Mouse (Mus musculus) limb, embryonic 14.5 days (tissue): Measurements from ENCODE around the gene Ppp6r3. TPM values are rescaled to one million over a fixed set of nuclear protein-coding genes. Genes with fewer than 3 reads are reported as not detected.

Experiments used
- ATAC-seq: fragments of 200-750 bp; cut with Nextera tagmentation; 2 replicates; pipeline ENCODE4 v1.8.0; 2017; ENCODE audit warnings: low read depth, moderate number of reproducible peaks, moderate TSS enrichment; ENCODE audit not compliant: low FRiP score
- DNase-seq: peaks from one replicate; pipeline ENCODE4 v3.0.0-alpha.2; 2015; ENCODE audit warnings: low spot score
- H3K27ac ChIP-seq: fragments of 300-500 bp; sonication (generic); replicated peaks from 2 replicates; pipeline ENCODE4 v1.5.1; 2014; ENCODE audit warnings: low read depth, mild to moderate bottlenecking, low read length, moderate library complexity, mixed read lengths
- H3K27me3 ChIP-seq: fragments of 300-500 bp; sonication (generic); 2 replicates; pipeline ENCODE4 v1.6.1; 2014; ENCODE audit warnings: low read length, mixed read lengths; ENCODE audit not compliant: control insufficient read depth, insufficient read depth
- H3K36me3 ChIP-seq: fragments of 300-500 bp; sonication (generic); 2 replicates; pipeline ENCODE4 v1.6.1; 2014; ENCODE audit warnings: mild to moderate bottlenecking, low read length, moderate library complexity, mixed read lengths; ENCODE audit not compliant: control insufficient read depth, insufficient read depth
- H3K4me1 ChIP-seq: fragments of 300-500 bp; sonication (generic); 2 replicates; pipeline ENCODE4 v1.6.1; 2014; ENCODE audit warnings: antibody characterized with exemption, low read length, mixed read lengths; ENCODE audit not compliant: control insufficient read depth, insufficient read depth
- H3K4me2 ChIP-seq: fragments of 300-500 bp; sonication (generic); replicated peaks from 2 replicates; pipeline ENCODE4 v1.6.1; 2014; ENCODE audit warnings: low read depth, mild to moderate bottlenecking, low read length, moderate library complexity; ENCODE audit not compliant: severe bottlenecking
- H3K4me3 ChIP-seq: fragments of 300-500 bp; sonication (generic); replicated peaks from 2 replicates; pipeline ENCODE4 v1.5.1; 2014; ENCODE audit warnings: low read length
- H3K9ac ChIP-seq: fragments of 300-500 bp; sonication (generic); 2 replicates; pipeline ENCODE4 v1.6.1; 2014; ENCODE audit warnings: mild to moderate bottlenecking, low read depth, low read length, moderate library complexity; ENCODE audit not compliant: severe bottlenecking
- H3K9me3 ChIP-seq: fragments of 300-500 bp; sonication (generic); 2 replicates; pipeline ENCODE4 v1.6.1; 2016; ENCODE audit warnings: low read length; ENCODE audit not compliant: control insufficient read depth
- POLR2A ChIP-seq: fragments of 200-500 bp; IDR thresholded peaks from 2 replicates; pipeline ENCODE4 v1.8.0; 2012; ENCODE audit warnings: inconsistent platforms, mild to moderate bottlenecking, moderate library complexity, borderline replicate concordance; ENCODE audit not compliant: insufficient read depth, insufficient read length; ENCODE audit errors: extremely low read depth
- WGBS: fragments of 180-500 bp; shearing (Covaris S2); extraction: QIAGEN DNeasy Blood & Tissue Kit; methylation state at CpG from one replicate; pipeline ENCODE4 v1.1.7; 2014; 5-methylcytosine and 5-hydroxymethylcytosine counted together
- polyA plus RNA-seq, 2 experiments: library from polyadenylated mRNA; depleted of rRNA in 1 of 2; stranded (reverse) in 1 of 2; unstranded in 1 of 2; fragments of >200 nt; fragmentation: Nextera tagmentation in 1 of 2; extraction: Ambion mirVana in 1 of 2; gene quantifications; 2 replicates each; pipeline versions ENCODE4 v1.2.1 to v1.2.3; 2012 to 2014

Gene Ppp6r3
- polyA plus RNA-seq, 2 experiments, result 61.3 to 78.7 TPM

- no peak overlapping the region for H3K27ac ChIP-seq
- H3K9me3 ChIP-seq, result no peaks in the 10 kb centered on the region
- H3K9ac ChIP-seq, result no peak overlapping the region
- no peak overlapping the region for H3K4me2 ChIP-seq
- no peaks in the 10 kb centered on the region for H3K27me3 ChIP-seq
- WGBS, result 46% methylated on average over 1 of the region's 1 CpGs
- peaks cover 73% of the 10 kb centered on the region for H3K36me3 ChIP-seq
- H3K4me1 ChIP-seq, result no peaks in the 10 kb centered on the region
- no peak for TF ChIP-seq POLR2A
- no peak overlapping the region for H3K4me3 ChIP-seq
- ATAC-seq (peak; percentile 46; the same call in 1 of the 2 replicates), DNase-seq (peak; percentile 40)
Measured at GRCm38 (mm10) chr19:3586540-3586939, 11.0 kb upstream of the Ppp6r3 start.

GRCm38 (mm10) chr19:3586026-3586425, 10.5 kb upstream of the Ppp6r3 start:
- WGBS, result 94% methylated on average over 9 of the region's 9 CpGs
- no peak overlapping the region for H3K4me3 ChIP-seq
- no peak overlapping the region for H3K27ac ChIP-seq
- H3K9me3 ChIP-seq, result no peaks in the 10 kb centered on the region
- H3K36me3 ChIP-seq, result peaks cover 68% of the 10 kb centered on the region
- no peaks in the 10 kb centered on the region for H3K27me3 ChIP-seq
- H3K4me2 ChIP-seq, result no peak overlapping the region
- ATAC-seq (no peak), DNase-seq (no peak)
- H3K4me1 ChIP-seq, result no peaks in the 10 kb centered on the region
- no peak overlapping the region for H3K9ac ChIP-seq
- no peak for TF ChIP-seq POLR2A

GRCm38 (mm10) chr19:3581326-3581725, 5.8 kb upstream of the Ppp6r3 start:
- Histone ChIP-seq H3K27me3 (no peaks in the 10 kb centered on the region), H3K4me2 (no peak overlapping the region), H3K9me3 (no peaks in the 10 kb centered on the region), H3K27ac (no peak overlapping the region), H3K4me3 (no peak overlapping the region), H3K4me1 (peaks cover 4% of the 10 kb centered on the region; the same call in 1 of the 2 replicates), H3K36me3 (peaks cover 27% of the 10 kb centered on the region), H3K9ac (no peak overlapping the region)
- WGBS, result 31% methylated on average over 7 of the region's 7 CpGs
- DNase-seq (peak; percentile 68), ATAC-seq (peak; percentile 31; the same call in 1 of the 2 replicates)
- no peak for TF ChIP-seq POLR2A

- H3K4me1 ChIP-seq, result peaks cover 19% of the 10 kb centered on the region
- H3K4me2 ChIP-seq, result no peak overlapping the region
- H3K27me3 ChIP-seq, result no peaks in the 10 kb centered on the region
- H3K36me3 ChIP-seq, result no peaks in the 10 kb centered on the region
- no peak overlapping the region for H3K4me3 ChIP-seq
- no peak for DNase-seq
- no peak overlapping the region for H3K9ac ChIP-seq
- TF ChIP-seq POLR2A, result no peak
- no peak for ATAC-seq
- no peak overlapping the region for H3K27ac ChIP-seq
- H3K9me3 ChIP-seq, result no peaks in the 10 kb centered on the region
Measured at GRCm38 (mm10) chr19:3577911-3578290, 2.4 kb upstream of the Ppp6r3 start.

GRCm38 (mm10) chr19:3577265-3577910, 1.8 kb upstream of the Ppp6r3 start:
- no peaks in the 10 kb centered on the region for H3K36me3 ChIP-seq
- no peak for TF ChIP-seq POLR2A
- no peak overlapping the region for H3K4me2 ChIP-seq
- no peak overlapping the region for H3K4me3 ChIP-seq
- ATAC-seq (no peak), DNase-seq (no peak)
- no peaks in the 10 kb centered on the region for H3K9me3 ChIP-seq
- no peak overlapping the region for H3K27ac ChIP-seq
- H3K4me1 ChIP-seq, result peaks cover 19% of the 10 kb centered on the region
- 73% methylated on average over 4 of the region's 4 CpGs for WGBS
- no peak overlapping the region for H3K9ac ChIP-seq
- H3K27me3 ChIP-seq, result no peaks in the 10 kb centered on the region
